Mouse (Mus musculus) myocyte (in vitro differentiated cells): ENCODE results near the gene Foxo3.

Source experiments
- CEBPB ChIP-seq: IDR thresholded peaks from 2 replicates; pipeline ENCODE4 v1.6.1; 2011; ENCODE audit warnings: mild to moderate bottlenecking, moderate library complexity; ENCODE audit not compliant: poor library complexity, insufficient read depth, severe bottlenecking
- E2F4 ChIP-seq: IDR thresholded peaks from one replicate; pipeline ENCODE4 v1.6.1; 2011; ENCODE audit warnings: mild to moderate bottlenecking, control low read depth, moderate library complexity; ENCODE audit not compliant: insufficient read depth
- MAX ChIP-seq: IDR thresholded peaks from one replicate; pipeline ENCODE4 v1.6.1; 2011; ENCODE audit warnings: low read depth, mild to moderate bottlenecking, control low read depth
- MYOD1 ChIP-seq, 3 experiments: IDR thresholded peaks; one replicate each; pipeline ENCODE4 v1.6.1; 2011; ENCODE audit warnings: control low read depth in 2 of 3, low read depth in 2 of 3, mild to moderate bottlenecking in 2 of 3, moderate library complexity in 1 of 3; ENCODE audit not compliant: insufficient read length in 2 of 3, control insufficient read depth in 1 of 3
- MYOG ChIP-seq, 3 experiments: IDR thresholded peaks; one replicate each; pipeline ENCODE4 v1.6.1; 2011; ENCODE audit warnings: control low read depth in 2 of 3, low read depth in 2 of 3, mild to moderate bottlenecking in 2 of 3; ENCODE audit not compliant: insufficient read length in 2 of 3, control insufficient read depth in 1 of 3, insufficient read depth in 1 of 3
- POLR2A ChIP-seq: IDR thresholded peaks from one replicate; pipeline ENCODE4 v1.6.1; 2011; ENCODE audit warnings: low read depth, mild to moderate bottlenecking, control low read depth, moderate library complexity; ENCODE audit not compliant: insufficient read length
- POLR2AphosphoS2 ChIP-seq: IDR thresholded peaks from one replicate; pipeline ENCODE4 v1.6.1; 2011; ENCODE audit warnings: low read depth, control low read depth; ENCODE audit not compliant: insufficient read length
- REST ChIP-seq: IDR thresholded peaks from one replicate; pipeline ENCODE4 v1.6.1; 2011; ENCODE audit warnings: mild to moderate bottlenecking, control low read depth, moderate library complexity; ENCODE audit not compliant: insufficient read depth, insufficient read length
- TCF12 ChIP-seq: IDR thresholded peaks from one replicate; pipeline ENCODE4 v1.6.1; 2011; ENCODE audit warnings: mild to moderate bottlenecking, control low read depth; ENCODE audit not compliant: poor library complexity, insufficient read depth, severe bottlenecking
- TCF3 ChIP-seq: IDR thresholded peaks from one replicate; pipeline ENCODE4 v1.6.1; 2011; ENCODE audit warnings: low read depth, control low read depth; ENCODE audit not compliant: insufficient read length
- USF1 ChIP-seq: IDR thresholded peaks from one replicate; pipeline ENCODE4 v1.6.1; 2011; ENCODE audit warnings: low read depth, mild to moderate bottlenecking, control low read depth, moderate library complexity

- no peak for TF ChIP-seq USF1
- TF ChIP-seq POLR2A = no peak
- TF ChIP-seq TCF12 = no peak
- TF ChIP-seq CEBPB = no peak
- TF ChIP-seq TCF3 = no peak
- no peak for TF ChIP-seq MYOD1 (IDR thresholded peaks at IDR 0.05; ENCODE audit: control insufficient read depth in 1 of 3, insufficient read length in 2 of 3, low read depth in 2 of 3)
- no peak for TF ChIP-seq REST
- no peak for TF ChIP-seq E2F4
- TF ChIP-seq MAX = no peak
- TF ChIP-seq MYOG (IDR thresholded peaks at IDR 0.05; ENCODE audit: control insufficient read depth in 1 of 3, insufficient read depth in 1 of 3, insufficient read length in 2 of 3, low read depth in 2 of 3) = no peak
- no peak for TF ChIP-seq POLR2AphosphoS2
Measured at GRCm38 (mm10) chr10:42323978-42324377, 47.4 kb upstream of the Foxo3 start.
